Mouse (Mus musculus) hematopoietic stem cell, adult 5-6 weeks (primary cell): ENCODE results near the gene Gatd1. TPM values are rescaled to one million over a fixed set of nuclear protein-coding genes. Genes with fewer than 3 reads are reported as not detected.

Experiments used
- ATAC-seq, 2 experiments: fragments of 125-278 bp in 1 of 2; replicated peaks in 1 of 2; 2 replicates each; pipeline ENCODE4 v1.8.0; 2016 to 2017; ENCODE audit warnings: inconsistent platforms in 2 of 2, mild to moderate bottlenecking in 2 of 2, moderate number of reproducible peaks in 2 of 2, low read depth in 1 of 2, moderate TSS enrichment in 1 of 2; ENCODE audit not compliant: low FRiP score in 2 of 2, poor library complexity in 2 of 2, severe bottlenecking in 2 of 2, insufficient read depth in 1 of 2, low TSS enrichment in 1 of 2
- total RNA-seq: library from RNA; stranded (forward); fragments of 172-1452, 232-1000 nt; gene quantifications from 2 replicates; pipeline ENCODE4 v1.2.3, GENCODE M21; 2017

Gatd1 gene
- 18.4 and 20.4 TPM in 2 replicates for total RNA-seq

DNA sequence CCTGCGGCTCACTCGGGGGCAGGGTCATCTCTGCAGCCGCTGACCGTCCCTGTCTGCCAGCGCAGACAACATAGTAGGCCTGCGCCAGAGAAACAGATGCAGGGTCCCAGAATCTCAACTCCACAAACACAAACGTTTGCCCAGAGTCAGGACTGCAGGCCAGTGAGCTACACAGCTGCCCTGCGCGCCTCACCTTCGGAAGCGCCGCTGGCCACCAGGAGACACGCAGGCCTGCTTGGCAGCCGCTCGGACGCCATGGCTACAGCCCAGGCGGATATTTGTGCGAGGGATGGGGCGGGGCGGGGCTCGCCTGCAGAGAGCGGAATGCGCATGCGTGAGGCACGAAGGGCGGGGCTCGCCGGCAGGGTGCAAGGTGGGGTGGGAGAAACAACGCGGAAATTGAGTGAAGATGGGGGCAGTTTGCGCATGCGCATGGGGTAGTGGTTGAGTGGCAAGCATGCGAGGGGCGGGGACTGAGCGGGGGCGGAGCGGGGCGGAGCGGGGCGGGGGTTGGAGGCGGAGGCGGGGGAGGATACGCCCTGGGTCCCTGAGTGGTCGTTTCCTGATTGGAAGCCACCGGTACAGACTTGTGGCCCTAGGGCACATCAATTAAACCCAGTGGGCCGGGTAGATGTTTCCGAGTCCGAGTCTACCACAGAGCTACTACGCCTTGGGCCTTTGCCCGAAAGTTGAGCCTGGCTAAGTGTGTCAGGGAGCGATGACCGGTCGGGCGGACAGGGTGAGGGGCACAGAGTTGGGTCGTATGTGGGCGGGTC lies at the start of gene Gatd1:
Gene Gatd1, minus strand, starts transcription at position 328 of the 776 bp plus-strand sequence.
- peak; percentile 85 to 88 for ATAC-seq

DNA sequence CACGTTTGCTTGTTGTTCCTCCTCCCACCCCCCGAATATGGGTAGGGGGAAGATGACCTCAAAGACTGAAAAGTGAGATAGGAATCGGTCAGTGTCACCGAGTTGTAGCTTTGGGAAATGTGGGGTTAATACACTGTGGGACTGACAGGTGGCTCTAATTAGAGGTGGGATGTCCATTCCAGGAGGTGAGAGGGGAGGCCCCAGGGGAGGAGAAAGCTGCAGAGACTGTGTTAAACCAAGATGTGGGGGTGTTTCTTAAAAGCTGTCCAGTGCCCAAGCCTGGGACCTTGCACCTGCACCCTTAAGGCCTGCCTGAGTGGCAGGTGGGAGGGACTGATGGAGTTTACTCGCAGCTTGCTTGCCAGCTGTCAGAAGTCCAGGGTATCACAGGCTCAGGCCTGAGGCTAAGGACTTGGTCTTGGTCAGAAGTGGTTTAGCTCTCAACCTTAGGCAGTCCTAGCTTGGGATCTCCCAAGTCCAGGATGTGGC lies 48.4 kb upstream of the Gatd1 start:
- no peak for ATAC-seq

DNA sequence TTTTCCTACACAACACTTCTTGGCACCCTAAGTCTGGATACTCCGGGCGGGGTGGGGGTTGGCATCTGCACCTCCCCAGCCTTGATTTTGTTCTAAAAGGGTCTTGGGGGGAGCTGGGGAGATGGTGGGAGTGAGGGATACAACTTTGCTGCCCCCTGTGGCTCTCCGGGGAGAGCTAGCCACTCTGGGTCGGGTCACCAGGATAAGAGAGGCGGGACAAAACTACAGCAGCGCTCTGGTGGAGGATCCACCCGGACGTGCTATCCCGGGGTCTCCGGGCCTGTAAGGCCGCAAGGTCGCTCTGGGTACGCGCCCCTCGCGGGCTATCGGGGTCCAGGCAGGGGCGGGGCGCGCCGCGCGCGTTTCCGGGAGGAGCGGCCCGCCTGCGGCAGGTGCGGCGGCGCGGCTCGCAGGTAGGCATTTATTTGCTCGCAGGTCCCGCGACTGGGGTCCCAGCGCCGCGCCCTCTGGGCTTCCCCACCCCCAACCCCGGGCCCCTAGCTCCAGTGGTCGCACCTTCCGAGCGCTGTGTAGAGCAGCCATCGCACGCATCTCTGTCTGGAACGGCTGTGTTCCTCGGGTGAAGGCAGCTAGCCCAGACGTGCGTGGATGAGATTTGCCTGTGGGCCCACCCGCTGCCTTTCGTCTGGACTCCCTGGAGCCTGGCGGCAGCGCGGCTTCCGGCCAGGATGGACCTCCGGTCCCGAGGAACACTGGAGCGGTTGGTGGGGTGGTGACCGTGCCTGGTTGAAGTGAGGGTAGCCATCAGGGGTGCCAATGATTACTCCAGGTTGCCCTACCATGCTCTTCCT lies 47.8 kb upstream of the Gatd1 start:
- no peak for ATAC-seq

DNA sequence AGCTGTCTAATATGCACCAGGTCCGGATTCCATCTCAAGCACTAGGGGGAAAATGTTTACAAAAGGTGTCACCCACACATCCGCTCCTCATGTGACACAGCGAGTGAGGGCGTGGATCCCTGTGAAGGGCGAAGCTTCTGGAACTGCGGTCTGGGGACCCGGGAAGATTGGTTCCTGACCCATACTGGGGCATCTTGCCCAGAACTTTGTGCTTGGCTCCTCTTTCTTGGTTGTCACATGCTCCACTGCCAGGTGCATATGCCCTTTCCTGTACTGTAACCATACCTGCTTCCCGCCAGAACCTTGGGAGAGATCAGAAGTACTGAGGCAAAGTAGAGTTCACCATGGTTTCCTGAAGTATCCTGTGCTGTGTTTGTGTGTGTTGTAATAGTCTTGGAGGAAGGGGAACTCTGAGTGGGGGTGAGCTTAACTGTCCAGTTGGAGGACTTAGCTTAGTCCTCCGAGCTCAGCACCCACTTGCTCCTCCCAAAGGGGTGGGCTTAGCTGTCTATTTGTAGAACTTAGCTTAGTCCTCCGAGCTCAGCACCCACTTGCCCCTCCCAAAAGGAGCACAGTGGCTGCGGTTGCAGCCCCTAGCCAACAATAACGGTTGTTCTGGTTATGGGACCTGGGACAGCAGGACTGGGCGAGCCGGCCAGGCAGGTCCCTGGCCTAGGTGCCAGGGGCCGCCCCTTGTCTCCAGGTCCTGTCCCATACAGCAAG lies 46.6 kb upstream of the Gatd1 start, which contains the start of gene Cracr2b:
Gene Cracr2b, plus strand, starts transcription at position 704 of the 723 bp plus-strand sequence.
- no peak; a peak in 1 of 4 replicates for ATAC-seq

DNA sequence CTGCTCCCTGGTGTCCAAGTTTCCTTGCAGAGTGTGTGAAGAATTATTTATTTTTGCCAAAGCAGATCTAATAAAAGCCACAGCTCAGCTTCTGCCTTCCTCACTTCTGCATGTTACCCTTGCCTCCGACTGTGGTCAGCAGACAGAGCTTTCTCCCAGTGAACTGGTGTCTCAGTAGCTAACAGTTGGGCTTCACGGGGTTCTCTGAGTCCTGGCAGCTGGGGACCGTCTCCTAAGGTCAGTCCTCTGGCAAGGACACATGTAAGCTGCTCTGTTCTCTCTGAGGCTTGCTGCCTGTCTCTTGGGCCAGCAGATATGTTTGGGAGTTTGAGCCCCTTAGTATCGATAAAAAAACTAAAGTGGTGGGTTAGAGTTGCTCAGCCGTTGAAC lies 46.1 kb upstream of the Gatd1 start:
- ATAC-seq: no peak

DNA sequence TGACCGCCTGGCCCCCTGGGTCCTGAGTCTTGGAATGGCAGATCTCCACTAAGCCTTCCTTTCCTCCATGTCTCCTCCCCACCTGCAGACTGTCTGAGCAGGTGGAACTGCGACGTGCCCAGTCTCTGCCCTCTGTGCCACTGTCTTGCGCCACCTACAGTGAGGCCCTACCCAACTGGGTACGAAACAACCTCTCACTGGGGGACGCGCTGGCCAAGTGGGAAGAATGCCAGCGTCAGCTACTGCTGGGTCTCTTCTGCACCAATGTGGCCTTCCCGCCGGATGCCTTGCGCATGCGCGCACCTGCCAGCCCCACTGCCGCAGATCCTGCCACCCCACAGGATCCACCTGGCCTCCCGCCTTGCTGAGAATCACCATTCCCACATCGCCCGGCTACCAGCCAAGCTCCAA lies 45.4 kb upstream of the Gatd1 start:
- ATAC-seq: no peak

DNA sequence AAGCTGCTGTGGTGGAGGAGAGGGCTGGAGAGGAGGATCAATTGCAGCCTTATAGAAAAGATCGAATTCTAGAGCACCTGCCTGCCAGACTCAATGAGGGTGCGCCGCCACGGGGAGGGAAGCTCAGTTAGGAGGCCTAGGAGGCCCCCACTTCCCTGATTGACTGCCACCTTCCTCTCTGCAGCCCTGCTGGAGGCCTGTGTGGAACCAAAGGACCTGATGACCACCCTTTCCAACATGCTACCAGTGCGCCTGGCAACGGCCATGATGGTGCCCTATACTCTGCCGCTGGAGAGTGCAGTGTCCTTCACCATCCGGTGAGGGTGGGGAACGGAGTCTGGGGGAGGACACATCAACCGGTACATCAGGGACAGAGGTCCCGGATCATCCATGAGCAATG lies 44.7 kb upstream of the Gatd1 start:
- ATAC-seq: no peak

DNA sequence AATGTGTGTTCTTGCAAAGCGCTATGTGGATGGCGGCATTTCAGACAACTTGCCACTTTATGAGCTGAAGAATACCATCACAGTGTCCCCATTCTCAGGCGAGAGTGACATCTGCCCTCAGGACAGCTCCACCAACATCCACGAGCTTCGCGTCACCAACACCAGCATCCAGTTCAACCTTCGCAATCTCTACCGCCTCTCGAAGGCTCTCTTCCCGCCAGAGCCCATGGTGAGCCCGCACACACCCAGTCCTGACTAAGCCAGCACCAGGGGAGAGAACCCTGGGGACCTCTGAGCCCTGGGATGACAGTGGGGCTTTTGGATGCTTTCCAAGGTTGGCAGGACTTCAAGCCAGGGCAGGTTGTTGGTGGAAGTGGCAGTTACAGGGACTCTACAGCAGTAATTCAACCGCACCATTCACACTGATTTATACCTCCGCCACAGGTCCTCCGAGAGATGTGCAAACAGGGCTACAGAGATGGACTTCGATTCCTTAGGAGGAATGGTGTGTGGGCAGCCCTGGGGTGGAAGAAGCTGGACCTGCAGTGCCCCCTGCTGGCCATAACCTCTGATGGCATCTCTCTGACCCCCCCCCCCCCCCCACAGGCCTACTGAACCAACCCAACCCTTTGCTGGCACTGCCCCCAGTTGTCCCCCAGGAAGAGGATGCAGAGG lies 44.2 kb upstream of the Gatd1 start:
- ATAC-seq: no peak

DNA sequence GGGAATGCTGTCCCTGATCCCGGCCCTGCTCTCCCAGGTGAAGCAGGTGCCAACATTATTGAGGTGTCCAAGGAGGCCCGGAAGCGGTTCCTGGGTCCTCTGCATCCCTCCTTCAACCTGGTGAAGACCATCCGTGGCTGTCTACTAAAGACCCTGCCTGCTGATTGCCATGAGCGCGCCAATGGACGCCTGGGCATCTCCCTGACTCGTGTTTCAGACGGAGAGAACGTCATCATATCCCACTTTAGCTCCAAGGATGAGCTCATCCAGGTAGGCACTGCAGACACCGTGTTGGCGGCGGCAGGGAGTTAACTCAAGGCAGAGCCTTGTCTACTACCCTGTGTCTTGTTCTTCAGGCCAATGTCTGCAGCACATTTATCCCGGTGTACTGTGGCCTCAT lies 43.3 kb upstream of the Gatd1 start:
- ATAC-seq: no peak

DNA sequence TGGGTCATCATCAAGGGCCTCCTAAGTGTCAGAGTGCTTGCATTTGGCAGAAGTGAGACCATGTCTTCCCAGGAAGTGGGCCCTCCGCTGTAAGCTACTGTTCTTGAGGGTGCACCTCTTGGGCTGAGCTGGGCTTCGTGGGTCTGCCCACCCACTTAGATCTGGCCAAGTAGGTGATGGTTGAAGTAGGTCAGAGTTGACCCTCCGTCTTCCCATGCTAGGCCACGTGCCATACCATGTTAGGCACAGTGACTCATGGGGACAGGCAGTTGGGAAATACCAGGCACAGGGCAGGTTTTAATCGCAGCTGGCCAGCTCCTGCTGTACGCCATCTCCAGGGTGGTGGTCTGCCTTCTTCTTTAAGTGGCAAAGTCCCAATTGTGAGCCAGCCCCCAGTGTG lies 42.8 kb upstream of the Gatd1 start:
- ATAC-seq: no peak

DNA sequence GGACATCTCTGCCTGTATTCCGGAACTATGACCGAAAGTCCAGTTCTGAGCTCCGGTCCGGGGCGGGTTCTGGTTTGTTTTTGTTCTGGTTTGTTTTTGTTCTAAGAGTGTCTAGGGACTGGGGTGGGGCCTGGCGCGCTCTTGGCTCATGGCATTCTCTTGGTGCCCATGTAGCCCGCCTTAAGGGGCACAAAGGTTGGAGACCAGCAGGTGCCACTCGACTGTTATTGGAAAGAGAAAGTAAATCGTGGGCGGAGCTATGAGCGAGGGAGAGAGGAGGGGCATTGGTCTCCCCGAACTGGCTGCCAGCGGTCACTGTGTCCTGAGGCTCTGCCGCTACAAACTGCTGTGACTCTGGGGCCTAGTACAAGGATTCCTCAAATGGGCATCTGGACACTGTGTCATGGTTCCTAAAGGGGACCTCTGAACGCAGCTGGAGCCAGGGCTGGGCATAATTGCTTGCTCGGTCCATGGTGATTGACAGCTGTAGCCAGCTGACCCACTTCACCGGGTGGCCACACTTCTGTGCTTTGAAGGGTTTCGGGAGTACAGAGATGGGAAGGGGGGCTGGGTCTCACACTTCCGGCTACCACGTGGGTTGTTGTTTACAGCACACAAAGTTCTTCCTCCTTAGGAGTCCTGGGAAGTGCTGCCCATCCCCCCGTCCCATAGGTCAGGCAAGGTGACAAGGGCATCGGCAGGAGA lies 41.8 kb upstream of the Gatd1 start:
- ATAC-seq: peak; percentile 29 to 51

DNA sequence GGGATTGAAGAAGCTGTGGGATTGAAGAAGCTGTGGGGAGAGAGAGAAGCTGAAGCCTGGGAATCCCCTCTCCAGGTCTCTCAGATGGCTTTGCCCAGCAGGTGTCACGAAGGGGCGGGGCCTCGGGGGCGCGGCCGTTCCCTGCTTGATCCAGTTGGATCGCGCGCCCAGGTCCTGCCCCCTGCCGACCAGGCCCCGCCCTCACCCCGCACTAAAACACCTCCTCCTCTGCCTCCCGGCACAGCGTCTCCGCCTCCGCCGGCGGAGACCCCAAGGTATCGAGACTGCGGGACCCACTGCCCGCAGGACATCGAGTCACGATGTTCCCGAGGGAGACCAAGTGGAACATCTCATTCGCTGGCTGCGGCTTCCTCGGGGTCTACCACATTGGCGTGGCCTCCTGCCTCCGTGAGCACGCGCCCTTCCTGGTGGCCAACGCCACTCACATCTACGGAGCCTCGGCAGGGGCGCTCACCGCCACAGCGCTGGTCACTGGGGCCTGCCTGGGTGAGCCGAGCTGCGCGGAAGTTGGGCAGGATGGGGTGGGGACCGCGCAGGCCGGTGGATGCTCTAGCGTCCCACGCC lies 41.1 kb upstream of the Gatd1 start, which contains the start of gene Pnpla2:
Gene Pnpla2, plus strand, starts transcription at position 232 of the 585 bp plus-strand sequence.
- ATAC-seq: peak; percentile 82 to 89

DNA sequence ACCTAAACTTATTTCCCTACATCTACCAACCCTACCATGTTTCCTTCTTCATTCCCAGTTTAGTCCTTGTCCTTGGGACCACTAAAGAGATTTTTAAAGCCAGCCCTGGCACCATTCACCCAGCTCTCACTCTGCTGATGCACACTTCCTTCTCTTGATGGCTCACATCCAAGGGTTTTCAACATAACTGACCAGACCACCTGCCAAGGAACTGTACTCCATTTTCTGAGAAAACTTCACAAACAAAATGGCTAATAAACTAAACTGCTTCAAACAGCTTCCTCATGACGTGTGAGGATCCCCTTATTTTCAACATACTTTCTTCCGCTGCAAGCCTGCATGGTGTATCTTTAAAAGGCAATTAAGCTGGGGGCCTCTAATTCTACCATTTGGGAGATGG lies 39.7 kb upstream of the Gatd1 start:
- no peak for ATAC-seq

DNA sequence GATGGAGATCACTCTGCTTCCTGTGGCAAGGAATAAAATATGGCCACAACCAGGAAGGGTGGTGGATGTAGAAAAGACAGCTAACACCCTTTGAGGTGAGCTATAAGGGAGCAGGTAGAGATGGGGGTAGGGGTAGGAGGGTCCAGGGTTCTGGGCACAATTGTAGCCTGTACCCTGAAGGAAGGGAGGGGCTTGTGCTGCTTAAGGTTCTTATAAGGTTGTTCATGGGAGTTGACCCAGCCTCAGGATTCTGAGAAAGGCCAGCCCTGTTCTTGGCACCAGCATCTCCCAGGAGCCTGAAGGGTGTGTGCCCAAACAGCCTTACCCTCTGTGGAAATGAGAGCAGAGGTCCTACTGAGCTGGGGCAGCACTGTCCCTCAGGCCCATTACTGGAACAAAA lies 38.0 kb upstream of the Gatd1 start:
- no peak for ATAC-seq

DNA sequence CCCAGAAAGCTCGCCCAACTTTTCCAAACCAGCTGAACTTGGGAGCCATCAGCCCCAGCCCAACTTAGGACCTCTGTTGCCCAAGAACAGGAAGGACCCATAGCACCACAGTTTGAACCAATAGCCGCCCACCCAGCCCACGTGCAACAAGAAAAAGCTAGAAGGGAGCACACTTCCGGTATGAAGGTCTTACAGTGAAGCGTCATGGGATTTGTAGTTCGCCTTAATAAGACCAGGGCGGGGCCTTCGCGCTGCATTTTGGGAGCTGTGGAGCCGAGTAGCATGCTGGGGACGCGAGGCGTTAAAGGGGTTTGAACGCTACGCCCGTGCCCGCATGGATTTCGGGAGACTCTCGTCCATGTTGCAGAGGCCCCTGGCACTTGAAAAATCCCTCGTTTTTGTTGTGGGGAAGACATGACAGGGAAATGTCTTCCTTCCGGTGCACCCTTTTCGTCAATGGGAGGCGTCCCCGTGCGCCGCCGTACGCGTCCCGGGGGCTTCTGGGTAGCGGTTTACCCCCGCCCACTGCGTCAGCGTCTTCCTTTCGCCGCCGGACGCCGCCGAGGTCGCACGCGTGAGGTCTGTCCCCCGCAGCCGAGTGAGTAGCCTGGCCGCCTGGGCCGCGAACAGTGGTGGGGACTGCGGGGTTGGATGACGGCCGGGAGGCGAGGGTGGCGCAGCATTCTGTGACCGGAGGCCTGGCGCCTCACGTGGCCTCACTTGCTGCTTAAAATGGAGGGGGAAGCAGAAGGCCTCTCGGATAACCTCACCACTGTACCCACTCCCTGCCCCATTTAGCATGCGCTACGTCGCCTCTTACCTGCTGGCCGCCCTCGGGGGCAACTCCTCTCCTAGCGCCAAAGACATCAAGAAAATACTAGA lies 33.4 kb upstream of the Gatd1 start, which contains the start of gene Rplp2:
Gene Rplp2, plus strand, starts transcription at position 261 of the 882 bp plus-strand sequence.
- ATAC-seq: peak; percentile 86 to 92
